Mouse (Mus musculus) intestine, embryonic 14.5 days (tissue): Measurements from ENCODE around the gene Dusp7. TPM values are rescaled to one million over a fixed set of nuclear protein-coding genes. Genes with fewer than 3 reads are reported as not detected.

Experiments
- ATAC-seq: fragments of 200-750 bp; cut with Nextera tagmentation; replicated peaks from 2 replicates; pipeline ENCODE4 v1.8.0; 2017; ENCODE audit warnings: low read depth, moderate number of reproducible peaks, moderate TSS enrichment, moderate library complexity; ENCODE audit not compliant: low FRiP score, low TSS enrichment
- DNase-seq: peaks from one replicate; pipeline ENCODE4 v3.0.0-alpha.2; 2018; ENCODE audit warnings: low spot score
- H3K27ac ChIP-seq: fragments of 300-500 bp; sonication (generic); 2 replicates; pipeline ENCODE4 v1.5.1; 2014; ENCODE audit warnings: low read depth, mild to moderate bottlenecking, control low read depth
- H3K27me3 ChIP-seq: fragments of 300-500 bp; sonication (generic); replicated peaks from 2 replicates; pipeline ENCODE4 v1.6.1; 2014; ENCODE audit warnings: low read length, control low read depth; ENCODE audit not compliant: control insufficient read depth, insufficient read depth
- H3K36me3 ChIP-seq: fragments of 300-500 bp; sonication (generic); 2 replicates; pipeline ENCODE4 v1.6.1; 2014; ENCODE audit warnings: low read length, control low read depth; ENCODE audit not compliant: control insufficient read depth, insufficient read depth
- H3K4me1 ChIP-seq: fragments of 300-500 bp; sonication (generic); replicated peaks from 2 replicates; pipeline ENCODE4 v1.6.1; 2014; ENCODE audit warnings: low read length, control low read depth, mixed read lengths; ENCODE audit not compliant: control insufficient read depth, insufficient read depth
- H3K4me2 ChIP-seq: fragments of 300-500 bp; sonication (generic); 2 replicates; pipeline ENCODE4 v1.6.1; 2014; ENCODE audit warnings: low read length
- H3K4me3 ChIP-seq: fragments of 300-500 bp; sonication (generic); 2 replicates; pipeline ENCODE4 v1.5.1; 2014; ENCODE audit warnings: low read depth, low read length, control low read depth, mixed read lengths
- H3K9ac ChIP-seq: fragments of 300-500 bp; sonication (generic); 2 replicates; pipeline ENCODE4 v1.6.1; 2014; ENCODE audit warnings: mild to moderate bottlenecking, low read length
- H3K9me3 ChIP-seq: fragments of 300-500 bp; sonication (generic); 2 replicates; pipeline ENCODE4 v1.6.1; 2016; ENCODE audit warnings: low read length, control low read depth; ENCODE audit not compliant: control insufficient read depth
- WGBS: fragments of 180-500 bp; shearing (Covaris S2); extraction: QIAGEN DNeasy Blood & Tissue Kit; methylation state at CpG from one replicate; pipeline ENCODE4 v1.1.7; 2014; 5-methylcytosine and 5-hydroxymethylcytosine counted together
- polyA plus RNA-seq: library from polyadenylated mRNA; unstranded; fragments of >200 nt; fragmentation: Nextera tagmentation; extraction: Ambion mirVana; gene quantifications from 2 replicates; pipeline ENCODE4 v1.2.1, GENCODE M21; 2014

Dusp7 gene
- polyA plus RNA-seq, 1 experiment from 2014 or later, result 19.8 TPM

DNA sequence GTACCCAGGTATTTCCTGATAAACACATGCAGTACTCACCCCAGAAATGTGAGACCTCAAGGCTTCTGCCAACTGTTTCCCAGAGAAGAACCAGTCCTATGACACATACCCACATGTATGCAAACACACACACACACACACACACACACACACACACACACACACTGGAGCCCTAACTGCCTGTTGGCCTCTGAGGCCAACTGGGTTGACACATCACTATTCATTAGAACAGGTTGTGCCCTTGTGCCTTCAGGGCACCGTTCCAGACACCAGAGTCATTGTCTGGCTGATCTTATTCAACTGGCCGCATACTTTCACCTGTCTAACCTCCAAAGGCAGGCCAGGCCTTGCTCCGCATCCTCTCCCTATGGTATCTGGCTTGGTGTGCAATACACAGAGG lies 43.8 kb downstream of the Dusp7 start:
- no peak for DNase-seq
- Histone ChIP-seq H3K4me1 (peaks cover 3% of the 10 kb centered on the region; the same call in 1 of the 2 replicates), H3K9ac (no peak overlapping the region), H3K36me3 (no peaks in the 10 kb centered on the region), H3K27me3 (no peaks in the 10 kb centered on the region), H3K27ac (no peak overlapping the region), H3K4me3 (no peak overlapping the region), H3K4me2 (no peak overlapping the region), H3K9me3 (peaks cover 3% of the 10 kb centered on the region; the same call in 1 of the 2 replicates)
- 71% methylated on average over 3 of the region's 3 CpGs for WGBS
- no peak for ATAC-seq

- Histone ChIP-seq H3K27ac (no peak overlapping the region), H3K4me2 (no peak overlapping the region), H3K4me1 (peaks cover 13% of the 10 kb centered on the region), H3K27me3 (no peaks in the 10 kb centered on the region), H3K4me3 (no peak overlapping the region), H3K9ac (no peak overlapping the region), H3K9me3 (peaks cover 3% of the 10 kb centered on the region; the same call in 1 of the 2 replicates), H3K36me3 (no peaks in the 10 kb centered on the region)
- ATAC-seq, result no peak
- 87% methylated on average over 5 of the region's 5 CpGs for WGBS
- DNase-seq, result no peak
These were observed 45.2 kb downstream of the Dusp7 start for GRCm38 (mm10) chr9:106413606-106414005.

GRCm38 (mm10) chr9:106416826-106417225 lies 48.4 kb downstream of the Dusp7 start:
- no peak overlapping the region for H3K27ac ChIP-seq
- H3K4me2 ChIP-seq, result no peak overlapping the region
- WGBS, result 82% methylated on average over 6 of the region's 6 CpGs
- no peak for DNase-seq
- ATAC-seq, result no peak
- H3K9me3 ChIP-seq, result no peaks in the 10 kb centered on the region
- no peaks in the 10 kb centered on the region for H3K27me3 ChIP-seq
- no peak overlapping the region for H3K4me3 ChIP-seq
- no peak overlapping the region for H3K9ac ChIP-seq
- H3K4me1 ChIP-seq, result peaks cover 24% of the 10 kb centered on the region
- H3K36me3 ChIP-seq, result no peaks in the 10 kb centered on the region

GRCm38 (mm10) chr9:106417841-106418625 lies 49.6 kb downstream of the Dusp7 start:
- Histone ChIP-seq H3K36me3 (no peaks in the 10 kb centered on the region), H3K4me3 (peak overlapping the region; percentile 13; the same call in 1 of the 2 replicates), H3K9me3 (no peaks in the 10 kb centered on the region), H3K9ac (peak overlapping the region; percentile 16; the same call in 1 of the 2 replicates), H3K4me2 (peak overlapping the region; percentile 61), H3K27me3 (no peaks in the 10 kb centered on the region), H3K27ac (no peak overlapping the region), H3K4me1 (peaks cover 24% of the 10 kb centered on the region)
- ATAC-seq (peak; percentile 30; the same call in 1 of the 2 replicates), DNase-seq (peak; percentile 80)
- 18% methylated on average over 29 of the region's 29 CpGs for WGBS

DNA sequence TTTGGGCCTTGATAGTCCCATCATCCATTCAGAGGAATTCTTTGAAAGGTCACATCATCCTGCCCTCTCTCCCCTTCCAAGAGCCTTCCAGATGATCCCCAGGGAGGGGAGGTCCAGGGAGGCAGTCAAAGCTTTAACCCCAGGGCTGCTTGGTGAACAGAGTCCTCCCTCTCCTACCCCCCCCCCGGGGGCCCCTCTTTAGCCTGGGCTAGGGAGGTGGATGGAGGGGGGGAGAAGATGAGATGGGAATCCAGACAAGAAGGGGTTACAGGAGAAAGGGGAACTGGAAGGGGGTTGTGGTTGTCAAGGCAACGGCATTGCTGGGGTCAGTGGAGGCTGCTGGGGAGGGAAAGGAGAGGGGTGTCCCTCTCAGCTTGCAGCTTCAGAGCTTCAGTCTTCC lies 52.2 kb downstream of the Dusp7 start:
- ATAC-seq (no peak), DNase-seq (no peak)
- Histone ChIP-seq H3K4me1 (peaks cover 24% of the 10 kb centered on the region), H3K27ac (no peak overlapping the region), H3K36me3 (no peaks in the 10 kb centered on the region), H3K9ac (no peak overlapping the region), H3K27me3 (no peaks in the 10 kb centered on the region), H3K4me2 (peak overlapping the region; percentile 14; the same call in 1 of the 2 replicates), H3K9me3 (no peaks in the 10 kb centered on the region), H3K4me3 (no peak overlapping the region)
- 5% methylated on average over 2 of the region's 2 CpGs for WGBS

GRCm38 (mm10) chr9:106421033-106421864 lies 52.8 kb downstream of the Dusp7 start:
- peak overlapping the region; percentile 16; the same call in 1 of the 2 replicates for H3K27ac ChIP-seq
- no peaks in the 10 kb centered on the region for H3K9me3 ChIP-seq
- H3K27me3 ChIP-seq, result no peaks in the 10 kb centered on the region
- H3K4me3 ChIP-seq, result no peak overlapping the region
- H3K4me1 ChIP-seq, result peaks cover 24% of the 10 kb centered on the region
- DNase-seq (no peak), ATAC-seq (0 out of 2 replicates have a peak, but pooled peaks have one; percentile 5)
- H3K4me2 ChIP-seq, result peak overlapping the region; percentile 27
- WGBS, result 11% methylated on average over 17 of the region's 18 CpGs
- no peak overlapping the region for H3K9ac ChIP-seq
- H3K36me3 ChIP-seq, result no peaks in the 10 kb centered on the region

- WGBS, result 0% methylated on average over 3 of the region's 3 CpGs
These were observed 53.4 kb downstream of the Dusp7 start for GRCm38 (mm10) chr9:106421865-106422160.

More at GRCm38 (mm10) chr9:106421865-106422160, 53.4 kb downstream of the Dusp7 start:
- H3K4me3 ChIP-seq, result no peak overlapping the region
- peak overlapping the region; percentile 27 for H3K4me2 ChIP-seq
- no peak overlapping the region for H3K9ac ChIP-seq
- H3K36me3 ChIP-seq, result no peaks in the 10 kb centered on the region
- H3K27me3 ChIP-seq, result no peaks in the 10 kb centered on the region
- peak; percentile 74 for ATAC-seq
- H3K4me1 ChIP-seq, result peaks cover 24% of the 10 kb centered on the region
- no peaks in the 10 kb centered on the region for H3K9me3 ChIP-seq
- 0 out of 2 replicates have a peak overlapping the region, but pooled peaks have one; percentile 16 for H3K27ac ChIP-seq
- DNase-seq, result peak; percentile 91
